Mouse (Mus musculus) lung, adult 2 months (tissue): ENCODE results near the gene Vps33b. TPM values are rescaled to one million over a fixed set of nuclear protein-coding genes. Genes with fewer than 3 reads are reported as not detected.

Experiments used
- DNase-seq: peaks from one replicate; pipeline ENCODE4 v3.0.0; 2022
- H3K4me1 ChIP-seq: fragments of 200-500 bp; 2 replicates; pipeline ENCODE4 v1.6.1; 2011; ENCODE audit warnings: low read length; ENCODE audit not compliant: control insufficient read depth, insufficient read depth
- H3K4me3 ChIP-seq: fragments of 200-500 bp; replicated peaks from 2 replicates; pipeline ENCODE3; 2011; ENCODE audit warnings: low read depth, mild to moderate bottlenecking, control low read depth, low read length; ENCODE audit errors: extremely low read depth
- CTCF ChIP-seq: fragments of 200-500 bp; IDR thresholded peaks from 2 replicates; pipeline ENCODE4 v1.5.1; 2011; ENCODE audit warnings: mild to moderate bottlenecking, low read length, control low read depth; ENCODE audit not compliant: insufficient read depth
- POLR2A ChIP-seq: fragments of 200-500 bp; IDR thresholded peaks from 2 replicates; pipeline ENCODE4 v1.6.1; 2011; ENCODE audit warnings: low read depth, mild to moderate bottlenecking, control low read depth, low read length, borderline replicate concordance; ENCODE audit errors: extremely low read depth
- WGBS: fragments of 180-500 bp; shearing (Covaris S2); methylation state at CpG from one replicate; pipeline ENCODE4 v1.1.7; 2018; 5-methylcytosine and 5-hydroxymethylcytosine counted together
- polyA plus RNA-seq: library from polyadenylated mRNA; depleted of rRNA; stranded (reverse); fragments of >200 nt; gene quantifications from 2 replicates; pipeline ENCODE4 v1.2.3, GENCODE M21; 2012

Gene Vps33b
- polyA plus RNA-seq, 1 experiment = 14.4 TPM

DNA sequence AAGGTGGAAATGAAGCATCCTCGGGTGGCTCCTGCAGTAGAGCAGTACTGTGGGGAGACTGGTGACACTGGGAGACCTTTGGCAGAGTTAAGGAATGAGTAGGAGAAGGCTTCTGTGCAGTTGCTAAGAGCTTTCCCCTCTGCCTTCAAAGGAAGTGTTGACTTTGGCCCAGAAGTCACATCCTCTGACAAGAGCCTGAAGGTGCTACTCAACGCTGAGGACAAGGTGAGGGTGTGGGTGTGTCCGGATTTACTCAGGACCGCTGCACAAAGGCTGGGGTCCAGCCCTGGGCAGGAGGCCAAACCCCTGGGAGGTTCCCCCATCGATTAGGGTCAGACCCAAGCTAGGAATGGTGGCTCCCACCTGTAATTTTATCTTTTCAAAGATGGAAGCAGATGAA lies 14.9 kb downstream of the Vps33b start:
- no peaks in the 10 kb centered on the region for H3K4me1 ChIP-seq
- TF ChIP-seq POLR2A (no peak), CTCF (no peak)
- H3K4me3 ChIP-seq = no peak overlapping the region
- WGBS = 63% methylated on average over 5 of the region's 5 CpGs
- DNase-seq = peak; percentile 37

DNA sequence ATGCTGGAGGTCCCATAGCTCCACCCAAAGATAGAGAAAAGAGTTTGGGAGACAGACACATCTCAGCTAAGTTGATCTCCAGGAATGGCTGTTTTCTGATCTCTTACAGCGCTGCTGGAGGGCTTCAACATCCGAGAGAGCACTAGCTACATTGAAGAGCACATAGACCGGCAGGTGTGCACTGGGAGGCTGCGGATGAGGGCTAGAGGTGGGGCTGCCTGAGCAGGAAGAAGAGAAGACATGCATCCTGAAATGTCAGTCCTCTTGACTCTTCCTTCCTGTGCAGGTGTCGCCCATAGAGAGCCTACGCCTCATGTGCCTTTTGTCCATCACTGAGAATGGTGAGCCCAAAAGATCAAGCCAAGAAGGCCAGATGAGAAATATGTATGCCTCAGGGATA lies 16.3 kb downstream of the Vps33b start:
- Histone ChIP-seq H3K4me1 (no peaks in the 10 kb centered on the region), H3K4me3 (no peak overlapping the region)
- no peak for DNase-seq
- TF ChIP-seq POLR2A (no peak), CTCF (no peak)
- WGBS = 83% methylated on average over 6 of the region's 6 CpGs

DNA sequence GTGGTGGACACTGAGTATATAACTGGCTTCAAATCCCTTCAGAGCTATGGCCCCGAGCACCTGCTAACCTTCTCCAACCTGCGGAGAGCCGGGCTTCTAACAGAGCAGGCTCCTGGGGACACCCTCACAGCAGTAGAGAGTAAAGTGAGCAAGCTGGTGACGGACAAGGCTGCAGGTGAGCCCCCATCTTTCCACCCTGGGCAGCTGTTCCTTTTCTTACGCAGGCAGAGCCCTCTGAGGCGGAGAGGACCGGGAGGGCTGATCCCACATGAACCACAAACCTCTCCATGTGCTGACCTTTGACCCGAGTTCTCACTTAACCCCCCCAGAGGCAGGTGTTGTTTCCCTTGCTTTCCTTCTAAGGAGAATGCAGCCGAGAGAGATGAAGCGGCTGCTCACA lies 18.3 kb downstream of the Vps33b start:
- WGBS = 76% methylated on average over 10 of the region's 10 CpGs
- Histone ChIP-seq H3K4me1 (no peaks in the 10 kb centered on the region), H3K4me3 (no peak overlapping the region)
- no peak for DNase-seq
- TF ChIP-seq POLR2A = no peak
- no peak for TF ChIP-seq CTCF

DNA sequence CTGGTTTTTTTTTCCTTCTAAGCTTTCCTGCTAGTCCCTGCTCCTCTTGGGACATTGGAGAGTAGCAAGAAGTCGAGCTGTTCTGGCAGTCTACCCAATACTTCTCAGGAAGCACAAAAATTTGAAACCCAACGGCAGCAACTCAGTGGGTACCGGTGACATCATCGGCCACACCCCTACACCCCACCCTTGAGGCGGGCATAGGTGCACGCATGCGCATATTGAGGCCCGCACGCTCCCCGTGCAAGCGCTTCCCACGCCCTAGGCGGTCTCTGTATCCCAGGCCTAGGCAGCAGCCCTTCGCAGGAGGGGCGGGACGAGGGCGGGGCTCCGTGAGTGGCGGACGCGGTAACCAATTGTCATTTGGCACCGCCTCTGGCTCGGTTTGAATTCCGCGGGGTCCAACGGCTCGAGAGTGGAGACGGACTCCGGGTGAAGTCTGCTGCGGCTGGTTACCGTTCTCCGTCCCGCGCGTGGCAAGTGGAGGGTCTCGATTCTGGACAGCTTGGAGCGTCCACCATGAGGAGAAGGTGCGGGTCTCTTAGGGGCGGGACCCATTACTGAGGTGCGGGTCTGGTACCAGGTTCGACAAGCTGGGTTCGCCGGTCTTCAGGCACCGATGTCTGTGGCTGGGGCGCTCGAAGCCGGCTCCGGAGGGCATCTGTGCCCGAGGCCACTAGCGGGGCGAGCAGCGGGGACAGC lies 24.8 kb downstream of the Vps33b start, which contains the start of gene Prc1:
TSS of gene Prc1 (plus strand) at position 389 of the 702 bp plus-strand sequence.
- TF ChIP-seq POLR2A (peak; percentile 48; the same call in 1 of the 2 replicates), CTCF (no peak)
- WGBS = under 1% methylated on average over 52 of the region's 52 CpGs
- DNase-seq = peak; percentile 99
- peaks cover 2% of the 10 kb centered on the region for H3K4me1 ChIP-seq
- peak within 1 kb of the TSS; percentile 92 for H3K4me3 ChIP-seq

DNA sequence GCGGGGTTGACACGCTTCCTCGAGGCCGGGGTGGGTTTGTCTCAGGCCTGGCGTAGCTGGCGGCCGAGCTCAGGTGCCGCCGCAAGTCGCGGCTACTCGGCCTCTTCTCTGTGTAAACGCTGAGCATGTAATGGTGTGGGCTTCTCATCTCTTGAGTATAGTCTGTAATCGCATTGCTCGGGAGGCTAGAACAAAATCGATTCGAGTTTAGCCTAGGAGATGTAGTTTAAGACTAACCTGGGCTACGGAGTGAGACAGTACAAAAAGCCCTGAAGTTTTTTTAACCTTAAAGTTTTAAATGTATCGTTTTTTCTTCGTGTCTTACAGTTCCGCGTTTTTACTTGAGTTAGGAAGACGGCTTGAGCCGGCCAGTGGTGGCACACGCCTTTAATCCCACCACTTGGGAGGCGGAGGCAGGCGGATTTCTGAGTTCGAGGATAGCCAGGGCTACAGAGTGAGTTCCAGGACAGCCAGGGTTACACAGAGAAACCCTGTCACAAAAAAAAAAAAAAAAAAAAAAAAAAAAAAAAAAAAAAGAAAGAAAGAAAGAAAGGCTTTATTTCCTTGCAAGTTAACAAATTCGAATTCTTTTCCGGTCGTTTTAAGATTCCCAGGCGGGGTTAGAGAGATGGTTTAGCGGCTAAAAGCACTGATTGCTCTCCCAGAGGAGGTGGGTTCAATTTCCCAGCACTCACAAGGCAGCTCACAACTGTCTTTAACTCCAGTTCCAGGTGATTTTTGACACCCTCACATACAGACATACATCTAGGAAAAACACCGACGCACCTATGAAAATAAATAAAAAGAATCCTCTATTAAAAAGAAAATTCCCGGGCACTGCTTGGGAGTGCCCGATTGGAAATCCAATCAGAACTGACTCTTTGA lies 25.6 kb downstream of the Vps33b start:
- no peak for DNase-seq
- Histone ChIP-seq H3K4me1 (peaks cover 2% of the 10 kb centered on the region), H3K4me3 (peak overlapping the region; percentile 92)
- WGBS = 4% methylated on average over 37 of the region's 37 CpGs
- TF ChIP-seq POLR2A (no peak), CTCF (no peak)

DNA sequence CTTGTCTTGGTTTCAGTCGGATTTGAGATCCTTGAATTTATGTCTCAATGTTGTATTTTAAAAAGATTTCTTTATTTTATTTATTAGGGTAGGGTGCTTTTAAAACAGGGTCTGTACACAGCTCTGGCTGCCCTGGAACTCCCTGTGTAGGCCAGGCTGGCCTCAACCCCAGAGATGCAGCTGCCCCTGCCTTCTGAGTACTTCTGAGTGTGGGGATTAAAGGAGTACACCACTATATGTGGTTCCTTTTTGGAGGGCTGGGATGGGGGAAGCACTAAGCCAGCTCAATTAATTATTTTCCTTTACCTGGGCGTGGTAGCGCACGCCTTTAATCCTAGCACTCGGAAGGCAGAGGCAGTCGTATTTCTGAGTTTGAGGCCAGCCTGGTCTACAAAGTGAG lies 27.0 kb downstream of the Vps33b start:
- TF ChIP-seq POLR2A (no peak), CTCF (no peak)

DNA sequence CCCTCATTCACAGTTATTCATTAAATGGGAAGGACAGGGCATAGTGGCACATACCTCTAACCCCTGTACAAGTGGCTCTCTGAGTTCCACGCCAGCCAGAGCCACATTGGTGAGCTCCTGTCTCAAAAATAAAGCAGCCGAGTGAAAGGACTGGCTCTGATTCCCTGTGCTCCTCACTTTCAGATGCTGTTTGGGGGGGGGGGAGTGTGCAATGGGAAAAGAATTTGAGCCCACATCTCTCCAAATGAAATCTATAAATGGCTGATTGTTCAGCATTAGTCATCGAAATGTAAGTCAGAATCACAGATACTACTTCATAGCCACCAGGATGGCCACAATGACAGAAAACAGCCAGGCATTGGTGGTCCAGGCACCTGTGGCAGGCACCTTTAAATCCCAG lies 27.6 kb downstream of the Vps33b start:
- WGBS = 74% methylated on average over 3 of the region's 3 CpGs
- no peak for TF ChIP-seq POLR2A
- no peak for TF ChIP-seq CTCF

More for the DNA sequence above, 27.0 kb downstream of the Vps33b start:
- Histone ChIP-seq H3K4me1 (peaks cover 2% of the 10 kb centered on the region), H3K4me3 (no peak overlapping the region)
- no peak for DNase-seq
- 89% methylated on average over 6 of the region's 6 CpGs for WGBS

DNA sequence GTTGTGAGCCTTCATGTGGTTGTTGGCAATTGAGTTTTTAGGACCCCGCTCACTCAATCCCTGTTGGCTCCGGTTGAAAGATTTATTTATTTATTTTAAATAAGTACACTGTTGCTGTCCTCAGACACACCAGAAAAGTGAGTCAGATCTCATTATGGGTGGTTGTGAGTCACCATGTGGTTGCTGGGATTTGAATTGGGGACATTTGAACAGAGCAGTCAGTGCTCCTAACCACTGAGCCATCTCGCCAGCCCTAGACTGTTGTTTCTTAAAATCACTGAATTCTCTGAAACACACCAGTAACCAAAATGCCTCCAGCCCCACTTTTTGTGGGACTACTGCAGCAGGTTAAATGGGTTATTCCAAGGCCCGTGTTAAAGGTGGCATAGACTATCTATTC lies 29.3 kb downstream of the Vps33b start:
- TF ChIP-seq CTCF = no peak
- Histone ChIP-seq H3K4me1 (peaks cover 2% of the 10 kb centered on the region), H3K4me3 (no peak overlapping the region)
- 87% methylated on average over 4 of the region's 4 CpGs for WGBS
- no peak for DNase-seq

More for the DNA sequence above, 27.6 kb downstream of the Vps33b start:
- Histone ChIP-seq H3K4me3 (no peak overlapping the region), H3K4me1 (peaks cover 2% of the 10 kb centered on the region)
- no peak for DNase-seq

DNA sequence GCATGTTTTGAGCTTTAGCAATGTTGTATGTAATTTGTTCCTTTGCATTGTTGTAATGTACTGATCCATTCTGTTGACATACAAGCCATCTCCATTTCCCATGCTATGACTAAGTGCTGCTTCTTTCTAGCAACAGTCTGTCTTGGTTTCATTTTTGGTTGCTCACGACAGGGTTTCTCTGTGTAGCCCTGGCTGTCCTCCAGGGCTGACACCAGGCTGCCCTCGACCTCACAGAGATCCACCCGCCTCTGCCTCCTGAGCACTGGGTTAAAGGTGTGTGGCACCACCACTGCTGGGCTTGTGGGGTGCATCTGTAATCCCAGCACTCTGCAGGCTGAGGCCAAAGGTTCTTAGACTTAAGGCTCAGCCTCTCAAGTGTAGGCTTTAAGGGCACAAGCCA lies 30.1 kb downstream of the Vps33b start:
- Histone ChIP-seq H3K4me1 (peaks cover 2% of the 10 kb centered on the region), H3K4me3 (no peak overlapping the region)
- no peak for DNase-seq
- no peak for TF ChIP-seq CTCF
- no peak for TF ChIP-seq POLR2A
- WGBS = 46% methylated on average over 3 of the region's 3 CpGs
